Mouse (Mus musculus): ENCODE data around the gene Nbas.

Nbas gene

GRCm38 (mm10) chr12:13268826-13269449 lies at the start of gene Nbas:
Gene Nbas, plus strand, starts transcription at chr12:13269133.
- peak; percentile 93 for DNase-seq (ENCODE audit: low read depth, low spot score)

DNA sequence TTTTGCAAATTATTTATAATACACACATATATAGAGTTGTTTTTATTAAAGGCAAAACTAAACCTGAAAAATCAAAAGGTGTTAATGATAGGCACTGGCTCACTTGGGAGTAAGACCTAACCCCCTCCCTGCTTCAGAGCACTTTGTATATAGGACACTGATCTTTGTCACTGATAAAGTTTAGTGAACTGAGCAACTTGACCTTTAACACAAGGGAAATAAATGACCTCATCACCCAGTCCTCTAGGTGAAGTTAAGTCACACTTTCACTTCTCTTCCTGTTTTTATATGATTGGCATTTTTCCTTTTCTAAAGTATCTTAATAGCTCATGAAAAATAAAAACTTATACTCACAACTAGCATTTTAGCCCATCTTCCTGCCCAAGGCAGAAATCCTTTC lies 26.5 kb upstream of the Nbas start:
- no peak for DNase-seq (ENCODE audit: low read depth, low spot score)

DNA sequence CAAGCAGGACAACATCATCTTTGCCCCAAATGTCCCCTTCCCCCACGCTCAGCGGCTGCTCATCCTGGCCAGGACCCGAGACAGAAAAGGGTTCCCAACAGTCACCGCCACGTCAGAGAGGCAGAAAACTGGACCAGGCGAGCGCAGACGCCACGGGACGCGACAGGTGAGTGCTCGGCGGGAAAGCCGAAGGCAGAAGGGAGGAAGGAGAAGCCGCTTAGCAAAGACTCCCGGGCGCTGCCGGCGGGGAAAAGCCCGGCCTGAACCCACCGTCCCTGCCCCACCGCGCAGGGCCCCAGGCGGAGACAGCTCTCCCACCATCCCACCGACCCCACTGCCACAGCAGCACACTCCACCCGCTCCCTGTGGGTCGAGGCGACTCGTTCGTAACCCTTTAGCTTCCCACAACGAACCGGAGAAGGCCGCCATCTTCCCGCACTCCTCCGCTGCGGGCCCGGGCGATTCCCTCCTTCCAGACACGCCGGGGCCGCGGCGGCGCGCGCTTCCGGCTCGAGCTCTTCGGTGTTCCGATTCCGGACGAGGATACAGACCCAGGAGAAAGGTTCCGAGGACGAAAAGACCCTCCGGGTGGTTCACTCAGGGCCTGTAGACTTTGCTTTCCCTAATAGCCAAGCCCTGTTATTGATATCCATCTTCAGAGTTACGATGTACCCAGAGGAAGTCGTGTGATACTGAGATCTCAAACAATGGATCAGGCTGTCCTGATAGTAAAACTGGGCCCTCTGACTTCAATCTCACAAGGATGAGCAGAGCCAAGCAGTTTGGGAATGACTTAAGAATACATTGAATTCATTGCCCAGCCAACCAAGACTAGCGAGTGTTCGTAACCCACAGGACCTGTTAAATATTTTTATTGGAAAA lies 20.0 kb upstream of the Nbas start, which contains the start of gene Ddx1:
TSS of gene Ddx1 (minus strand) at position 523 of the 882 bp plus-strand sequence.
- DNase-seq (ENCODE audit: low read depth, low spot score): peak; percentile 93

DNA sequence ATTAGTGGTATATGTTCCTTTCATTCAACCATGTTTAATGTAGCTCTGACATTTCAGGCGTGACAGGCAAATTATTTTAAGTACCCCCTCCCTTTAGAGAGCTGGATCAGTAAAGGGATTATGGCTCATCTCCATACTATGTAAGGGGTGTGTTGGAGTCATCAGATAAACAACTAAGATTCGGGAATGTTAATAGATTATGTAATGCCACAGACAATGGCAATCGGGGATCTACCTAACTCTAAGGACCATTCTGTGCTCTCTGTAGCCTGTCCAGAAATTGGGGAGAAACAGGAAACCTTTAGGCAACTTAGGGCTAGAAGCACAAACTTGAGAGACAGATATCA lies 19.4 kb upstream of the Nbas start:
- no peak for DNase-seq (ENCODE audit: low read depth, low spot score)

DNA sequence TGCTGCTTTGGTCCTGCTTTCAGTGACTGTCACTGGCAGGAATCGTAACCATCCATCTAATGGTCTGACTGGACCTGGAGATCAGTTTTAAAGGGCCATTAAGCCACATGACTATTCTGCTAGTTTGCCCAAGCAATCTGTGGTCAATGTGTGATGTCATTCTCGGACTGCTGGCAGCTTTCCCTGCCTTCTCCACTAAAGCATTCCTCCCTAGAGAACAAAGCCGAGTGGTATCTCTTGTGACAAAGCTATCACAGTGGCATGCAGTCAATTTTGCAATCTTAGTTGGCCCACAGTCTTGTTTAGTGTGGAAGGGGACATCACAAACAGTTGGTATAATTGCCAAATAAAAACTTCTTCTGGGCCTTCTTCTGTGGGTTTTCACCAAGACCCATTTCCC lies 13.9 kb upstream of the Nbas start:
- peak; percentile 79 for DNase-seq (ENCODE audit: low read depth, low spot score)

DNA sequence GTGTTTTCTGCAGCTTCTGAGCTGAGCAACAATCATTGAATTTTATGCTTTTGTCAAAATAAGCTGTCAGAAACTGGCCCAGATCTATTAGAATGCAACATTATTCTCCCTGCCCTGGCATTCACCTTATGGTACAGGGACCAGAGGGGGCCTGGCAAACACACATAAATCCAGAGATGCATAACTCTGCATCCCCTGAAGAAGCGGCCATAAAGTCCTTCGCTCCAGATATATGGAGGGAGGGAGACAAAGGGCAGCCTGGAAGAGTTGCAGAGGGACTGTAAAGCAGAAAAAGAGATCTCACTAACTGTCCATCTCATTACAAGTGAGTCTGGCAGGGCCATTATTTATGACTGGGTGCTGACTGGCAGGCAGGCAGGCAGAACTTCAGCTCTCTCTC lies 13.2 kb upstream of the Nbas start:
- DNase-seq (ENCODE audit: low read depth, low spot score): no peak

- DNase-seq (ENCODE audit: low read depth, low spot score): no peak
Measured at GRCm38 (mm10) chr12:13268412-13268811, 521 bp upstream of the Nbas start.

DNA sequence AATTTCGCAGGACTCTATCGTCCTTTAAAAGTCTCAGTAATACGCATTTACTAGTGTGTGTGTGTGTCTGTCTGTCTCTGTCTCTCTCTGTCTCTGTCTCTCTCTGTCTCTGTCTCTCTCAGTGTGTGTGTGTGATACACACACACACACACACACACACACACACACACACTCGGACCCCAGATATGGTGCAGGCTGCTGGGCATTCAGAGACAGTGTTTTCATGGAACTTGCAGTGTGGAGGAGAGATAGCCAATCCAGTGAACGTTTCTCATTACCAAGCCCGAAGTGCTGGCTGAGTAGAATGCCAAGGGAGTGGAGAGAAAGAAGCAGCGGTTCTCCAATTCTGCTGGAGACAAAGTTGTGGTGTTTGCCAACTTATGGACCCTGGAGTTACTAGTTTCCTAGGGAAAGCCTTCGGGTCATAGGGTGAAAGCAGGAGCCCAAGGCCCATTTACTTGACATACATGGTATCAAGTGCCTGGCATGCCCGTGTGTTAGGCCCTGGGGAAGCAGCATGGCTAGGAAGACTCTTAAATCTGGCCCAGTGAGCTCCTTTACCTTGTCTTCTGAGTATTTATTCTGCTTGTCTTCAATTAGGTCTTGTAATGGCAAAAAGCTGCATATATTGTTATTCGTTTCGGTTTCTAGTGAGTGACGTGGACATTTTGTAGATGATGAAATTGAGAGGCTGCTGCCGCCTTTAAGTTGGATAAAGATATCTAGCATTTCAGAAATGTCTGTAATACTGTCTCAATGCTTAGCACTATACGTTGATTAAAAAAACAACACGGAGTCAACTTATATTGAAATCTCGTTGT lies 847 bp downstream of the Nbas start:
- DNase-seq (ENCODE audit: low read depth, low spot score): peak; percentile 19

GRCm38 (mm10) chr12:13291453-13291852 lies 22.5 kb downstream of the Nbas start:
- no peak for DNase-seq (ENCODE audit: low read depth, low spot score)

- DNase-seq (ENCODE audit: low read depth, low spot score): peak; percentile 58
Measured at GRCm38 (mm10) chr12:13293421-13293881, 24.5 kb downstream of the Nbas start.

GRCm38 (mm10) chr12:13303037-13303436 lies 34.1 kb downstream of the Nbas start:
- DNase-seq (ENCODE audit: low read depth, low spot score): peak; percentile 92

DNA sequence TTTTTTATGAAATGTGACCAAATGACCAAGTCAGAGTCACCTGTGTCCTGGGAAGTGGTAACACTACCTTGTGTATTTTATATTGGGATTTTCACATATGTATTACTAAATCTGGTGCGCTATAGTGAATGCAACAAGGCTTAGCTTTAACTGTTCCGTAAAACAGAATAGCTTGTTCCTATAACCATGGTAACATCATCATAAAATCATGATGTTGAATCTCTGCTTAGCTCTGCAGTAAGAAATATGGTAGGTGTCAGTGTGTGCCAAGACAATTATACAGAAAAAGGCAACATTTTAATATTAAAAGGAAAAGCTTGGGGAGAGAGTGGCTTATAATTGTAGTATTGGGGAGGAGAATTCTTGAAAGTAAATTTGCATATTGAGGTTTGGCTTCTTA lies 45.0 kb downstream of the Nbas start:
- DNase-seq (ENCODE audit: low read depth, low spot score): peak; percentile 20

GRCm38 (mm10) chr12:13314384-13314783 lies 45.5 kb downstream of the Nbas start:
- DNase-seq (ENCODE audit: low read depth, low spot score): no peak

DNA sequence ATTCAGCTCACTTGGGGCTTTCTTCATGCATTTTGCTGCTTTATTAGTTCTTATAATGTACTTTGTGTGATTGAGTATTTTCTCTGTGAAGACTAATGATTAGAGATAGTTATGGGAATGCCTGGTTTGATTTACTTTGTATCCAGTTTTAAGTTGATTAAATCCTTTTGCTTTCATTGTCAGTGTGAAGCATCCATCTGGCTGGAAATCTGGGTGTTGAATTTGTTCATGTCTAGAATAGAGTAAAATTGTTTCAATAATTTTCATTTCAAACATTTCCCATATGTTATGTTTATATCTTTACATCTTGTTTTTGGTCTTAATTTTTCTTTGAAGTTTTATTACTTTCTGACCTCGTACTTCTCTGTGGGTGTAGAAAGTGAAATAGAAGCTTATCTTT lies 46.1 kb downstream of the Nbas start:
- peak; percentile 45 for DNase-seq (ENCODE audit: low read depth, low spot score)

- DNase-seq (ENCODE audit: low read depth, low spot score): no peak
Measured at GRCm38 (mm10) chr12:13342535-13342934, 73.6 kb downstream of the Nbas start.

DNA sequence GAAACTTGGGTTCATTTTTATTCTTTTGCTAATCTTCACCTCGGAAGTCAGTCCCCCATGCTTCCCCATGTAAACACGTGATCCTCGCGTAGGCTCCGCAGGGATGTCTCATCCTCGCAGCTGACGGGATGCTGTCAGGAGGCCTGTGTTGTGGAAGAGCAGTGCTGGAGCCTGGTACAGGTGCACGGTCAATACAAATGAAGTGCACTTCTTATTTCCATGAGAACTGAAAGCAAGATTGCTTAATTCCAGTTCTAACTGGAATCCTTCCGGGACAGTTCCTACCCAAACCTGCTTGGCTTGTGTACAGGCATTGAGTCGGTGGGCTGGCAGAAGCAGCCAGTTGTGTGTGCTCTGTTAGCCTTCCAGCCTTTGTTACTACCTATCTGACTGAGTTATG lies 87.3 kb downstream of the Nbas start:
- no peak for DNase-seq (ENCODE audit: low read depth, low spot score)

DNA sequence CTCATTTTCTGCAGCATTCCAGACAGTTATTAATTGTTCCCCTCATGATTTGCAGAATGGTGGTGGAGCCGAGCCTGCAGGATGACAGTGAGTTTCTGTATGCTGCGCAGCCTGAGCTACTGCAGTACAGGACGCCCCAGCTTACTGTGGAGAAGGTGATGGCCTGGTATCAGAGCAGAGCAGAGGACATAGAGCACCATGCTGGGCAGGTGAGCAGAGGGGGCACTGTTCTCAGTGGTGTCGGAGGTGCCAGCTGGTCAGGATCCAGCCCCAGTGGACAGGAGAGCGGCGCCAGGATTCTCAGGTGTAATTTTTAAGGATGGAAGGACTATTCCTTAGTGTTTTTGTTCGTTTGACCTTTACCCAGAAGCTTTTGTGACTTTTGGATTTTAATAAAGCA lies 87.8 kb downstream of the Nbas start:
- DNase-seq (ENCODE audit: low read depth, low spot score): peak; percentile 12

DNA sequence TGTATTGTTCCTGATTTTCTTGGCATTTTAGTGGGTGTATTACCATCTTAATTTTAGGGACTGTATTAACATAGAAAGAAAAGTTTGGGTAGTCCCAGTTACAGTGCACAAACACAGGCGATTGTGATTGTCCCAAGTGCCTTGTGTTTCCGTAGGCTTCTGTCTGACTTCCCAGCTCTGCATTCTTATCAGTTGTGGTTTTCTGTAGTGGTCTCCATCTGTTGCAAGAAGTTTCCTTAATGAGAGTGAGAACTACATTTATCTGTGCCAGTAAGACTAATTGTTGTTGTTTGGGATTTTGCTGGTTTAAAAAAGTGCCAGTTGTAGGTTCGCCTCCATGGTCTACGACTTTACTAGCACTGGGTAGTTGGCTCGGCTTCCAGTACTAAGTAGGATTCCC lies 88.3 kb downstream of the Nbas start:
- DNase-seq (ENCODE audit: low read depth, low spot score): no peak

DNA sequence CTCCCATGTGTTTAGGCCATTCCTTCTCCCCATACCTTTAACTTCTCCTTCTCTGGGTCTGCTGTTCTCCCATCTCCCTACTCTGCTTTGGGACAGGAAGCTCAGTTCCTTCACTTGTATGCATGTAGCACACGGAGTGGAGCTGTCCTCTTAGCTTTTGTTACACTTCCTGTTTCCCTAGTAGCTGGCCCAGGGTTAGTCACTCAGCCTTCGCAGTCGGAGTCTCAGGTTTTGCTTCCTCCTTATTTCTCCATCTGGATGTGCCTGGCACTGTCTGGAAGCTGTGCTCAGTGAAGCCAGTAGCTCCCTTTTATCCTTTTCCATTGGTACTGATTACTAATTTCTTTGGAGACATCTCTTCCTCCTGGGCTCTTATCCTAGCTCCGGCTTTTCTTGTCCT lies 89.9 kb downstream of the Nbas start:
- peak; percentile 26 for DNase-seq (ENCODE audit: low read depth, low spot score)

GRCm38 (mm10) chr12:13360183-13360811 lies 91.4 kb downstream of the Nbas start:
- DNase-seq (ENCODE audit: low read depth, low spot score): peak; percentile 33

- no peak for DNase-seq (ENCODE audit: low read depth, low spot score)
Measured at GRCm38 (mm10) chr12:13381580-13381979, 112.6 kb downstream of the Nbas start.

DNA sequence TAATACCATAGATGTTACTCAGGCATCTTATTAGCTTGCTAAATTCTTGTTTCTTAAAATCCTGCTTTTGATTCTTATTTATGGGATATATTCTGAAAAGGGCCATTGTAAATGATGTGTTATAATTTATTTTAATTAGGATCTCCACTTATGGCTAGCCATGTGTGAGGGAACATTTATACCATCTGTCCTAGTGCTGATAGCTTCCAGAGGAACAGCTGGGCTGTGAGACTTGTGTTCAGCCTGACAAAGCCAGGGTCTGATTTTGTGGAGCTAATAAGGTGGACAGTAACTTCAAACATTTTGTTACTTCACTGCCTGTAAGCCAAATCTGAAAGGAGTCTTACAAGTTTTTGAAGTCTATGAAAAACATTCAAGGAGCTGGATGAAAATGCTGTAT lies 113.1 kb downstream of the Nbas start:
- peak; percentile 33 for DNase-seq (ENCODE audit: low read depth, low spot score)
